Mouse (Mus musculus) stomach, embryonic 14.5 days (tissue): ENCODE results near the gene Entpd1. TPM values are rescaled to one million over a fixed set of nuclear protein-coding genes. Genes with fewer than 3 reads are reported as not detected.

Source experiments
- ATAC-seq: fragments of 200-750 bp; cut with Nextera tagmentation; 2 replicates; pipeline ENCODE4 v1.8.0; 2017; ENCODE audit warnings: low read depth, moderate TSS enrichment; ENCODE audit not compliant: insufficient number of reproducible peaks, insufficient read depth, low FRiP score
- H3K27ac ChIP-seq: fragments of 300-500 bp; sonication (generic); 2 replicates; pipeline ENCODE4 v1.5.1; 2014; ENCODE audit warnings: mild to moderate bottlenecking, low read length, moderate library complexity, mixed read lengths
- H3K27me3 ChIP-seq: fragments of 300-500 bp; sonication (generic); 2 replicates; pipeline ENCODE4 v1.6.1; 2014; ENCODE audit warnings: low read length, control low read depth, mixed read lengths; ENCODE audit not compliant: control insufficient read depth, insufficient read depth
- H3K36me3 ChIP-seq: fragments of 300-500 bp; sonication (generic); 2 replicates; pipeline ENCODE4 v1.6.1; 2014; ENCODE audit warnings: mild to moderate bottlenecking, control low read depth, low read length, moderate library complexity, mixed read lengths; ENCODE audit not compliant: control insufficient read depth, insufficient read depth
- H3K4me1 ChIP-seq: fragments of 300-500 bp; sonication (generic); 2 replicates; pipeline ENCODE4 v1.6.1; 2014; ENCODE audit warnings: low read length, control low read depth, mixed read lengths; ENCODE audit not compliant: control insufficient read depth, insufficient read depth
- H3K4me2 ChIP-seq: fragments of 300-500 bp; sonication (generic); replicated peaks from 2 replicates; pipeline ENCODE4 v1.6.1; 2014; ENCODE audit warnings: low read depth, low read length, control low read depth
- H3K4me3 ChIP-seq: fragments of 300-500 bp; sonication (generic); 2 replicates; pipeline ENCODE4 v1.5.1; 2014; ENCODE audit warnings: low read depth, low read length, control low read depth
- H3K9ac ChIP-seq: fragments of 300-500 bp; sonication (generic); replicated peaks from 2 replicates; pipeline ENCODE4 v1.6.1; 2014; ENCODE audit warnings: low read depth, mild to moderate bottlenecking, control low read depth, low read length, moderate library complexity, mixed read lengths
- H3K9me3 ChIP-seq: fragments of 300-500 bp; sonication (generic); 2 replicates; pipeline ENCODE4 v1.6.1; 2016; ENCODE audit warnings: low read depth, low read length, control low read depth; ENCODE audit not compliant: control insufficient read depth
- WGBS: fragments of 180-500 bp; shearing (Covaris S2); extraction: QIAGEN DNeasy Blood & Tissue Kit; methylation state at CpG from one replicate; pipeline ENCODE4 v1.1.7; 2014; 5-methylcytosine and 5-hydroxymethylcytosine counted together
- polyA plus RNA-seq: library from polyadenylated mRNA; unstranded; fragments of >200 nt; fragmentation: Nextera tagmentation; extraction: Ambion mirVana; gene quantifications from 2 replicates; pipeline ENCODE4 v1.2.1, GENCODE M21; 2014

Entpd1 gene
- polyA plus RNA-seq, 1 experiment from 2014 or later = 11.3 TPM

- no peak overlapping the region for H3K4me2 ChIP-seq
- H3K4me1 ChIP-seq = no peaks in the 10 kb centered on the region
- no peak overlapping the region for H3K4me3 ChIP-seq
- WGBS = 97% methylated on average over 3 of the region's 3 CpGs
- H3K27ac ChIP-seq = no peak overlapping the region
- no peaks in the 10 kb centered on the region for H3K27me3 ChIP-seq
- no peaks in the 10 kb centered on the region for H3K9me3 ChIP-seq
- no peak for ATAC-seq
- no peaks in the 10 kb centered on the region for H3K36me3 ChIP-seq
- no peak overlapping the region for H3K9ac ChIP-seq
Observed at GRCm38 (mm10) chr19:40679632-40680031, 67.5 kb downstream of the Entpd1 start.

DNA sequence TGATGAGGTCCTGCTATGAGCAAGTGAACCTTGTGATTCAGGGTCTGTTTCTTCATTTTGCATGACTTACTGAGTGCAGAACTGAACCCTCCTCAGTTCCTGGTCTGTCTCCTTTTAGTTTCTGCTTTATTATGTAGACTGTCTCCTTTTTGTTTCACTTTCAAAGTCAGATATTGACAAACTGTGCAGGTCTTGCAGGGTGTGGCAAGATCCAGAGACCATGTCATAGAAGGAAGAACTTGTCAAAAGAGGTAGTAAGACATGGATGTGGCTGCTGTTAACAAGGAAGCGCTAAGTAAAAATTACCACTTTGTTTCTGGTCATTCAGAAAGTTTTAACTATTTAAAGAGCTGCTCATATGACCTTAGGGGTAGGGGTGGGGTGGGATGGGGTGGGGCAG is 72.0 kb downstream of the Entpd1 start:
- no peak overlapping the region for H3K4me2 ChIP-seq
- H3K4me1 ChIP-seq = no peaks in the 10 kb centered on the region
- H3K27ac ChIP-seq = no peak overlapping the region
- no peak overlapping the region for H3K4me3 ChIP-seq
- ATAC-seq = no peak
- no peaks in the 10 kb centered on the region for H3K9me3 ChIP-seq
- H3K27me3 ChIP-seq = no peaks in the 10 kb centered on the region
- H3K9ac ChIP-seq = no peak overlapping the region
- WGBS = 86% methylated on average over 1 of the region's 1 CpGs
- H3K36me3 ChIP-seq = no peaks in the 10 kb centered on the region

DNA sequence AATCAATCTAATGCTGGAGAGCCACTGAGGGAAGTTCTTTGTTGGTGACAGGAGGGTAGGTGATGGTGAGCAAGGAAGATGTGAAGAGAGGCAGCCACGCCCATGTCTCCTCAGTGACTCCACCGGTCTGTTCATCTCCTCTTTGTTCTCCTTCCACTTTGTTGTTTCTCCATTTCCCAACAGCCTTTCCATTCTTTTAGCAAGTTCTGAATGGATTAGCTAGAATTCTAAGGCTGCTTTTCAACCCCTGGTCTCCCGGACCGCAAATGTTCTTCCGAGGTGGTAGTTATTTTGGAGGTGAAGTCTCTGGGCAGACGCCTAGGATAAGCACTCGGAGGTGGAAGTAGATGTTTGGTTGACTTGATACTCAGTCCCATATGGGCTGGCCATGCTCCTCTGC is 72.4 kb downstream of the Entpd1 start:
- 89% methylated on average over 7 of the region's 7 CpGs for WGBS
- H3K27ac ChIP-seq = no peak overlapping the region
- no peaks in the 10 kb centered on the region for H3K27me3 ChIP-seq
- no peaks in the 10 kb centered on the region for H3K36me3 ChIP-seq
- H3K4me1 ChIP-seq = no peaks in the 10 kb centered on the region
- H3K4me2 ChIP-seq = no peak overlapping the region
- no peak for ATAC-seq
- no peak overlapping the region for H3K4me3 ChIP-seq
- no peak overlapping the region for H3K9ac ChIP-seq
- H3K9me3 ChIP-seq = no peaks in the 10 kb centered on the region

DNA sequence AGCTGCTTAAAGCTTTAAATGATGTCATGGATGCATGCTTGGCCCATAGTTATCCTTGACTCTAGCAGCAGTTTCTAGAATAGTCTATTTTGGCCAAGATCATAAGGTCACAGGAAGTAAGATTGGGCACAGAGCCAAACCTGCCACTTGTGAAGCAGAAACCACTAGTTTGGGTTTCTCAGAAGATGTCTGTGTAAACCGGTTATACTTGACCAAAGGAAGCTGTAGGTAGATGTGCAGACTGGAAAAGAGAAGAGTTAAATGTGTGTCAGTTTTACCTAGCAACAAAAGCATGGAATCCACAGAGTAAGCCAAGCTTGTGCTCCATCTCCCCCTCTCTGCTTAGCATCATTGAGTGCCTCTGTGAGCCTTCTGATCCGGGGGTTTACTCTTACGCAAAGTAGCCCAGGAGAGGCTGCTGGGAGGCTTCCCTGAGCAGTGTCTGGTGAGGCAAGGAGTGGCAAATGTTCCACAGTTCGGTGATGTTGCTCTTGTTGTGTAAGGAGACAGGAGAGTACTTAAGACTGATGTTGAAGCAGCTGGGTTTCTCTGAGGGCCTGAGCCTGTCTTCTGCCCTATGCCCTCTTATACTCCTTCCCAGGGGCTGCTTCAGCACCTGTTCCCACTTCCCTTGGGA is 75.2 kb downstream of the Entpd1 start:
- no peak for ATAC-seq
- H3K36me3 ChIP-seq = no peaks in the 10 kb centered on the region
- no peak overlapping the region for H3K9ac ChIP-seq
- H3K9me3 ChIP-seq = no peaks in the 10 kb centered on the region
- H3K4me1 ChIP-seq = no peaks in the 10 kb centered on the region
- no peak overlapping the region for H3K27ac ChIP-seq
- H3K4me2 ChIP-seq = no peak overlapping the region
- no peak overlapping the region for H3K4me3 ChIP-seq
- no peaks in the 10 kb centered on the region for H3K27me3 ChIP-seq
- 66% methylated on average over 4 of the region's 4 CpGs for WGBS

DNA sequence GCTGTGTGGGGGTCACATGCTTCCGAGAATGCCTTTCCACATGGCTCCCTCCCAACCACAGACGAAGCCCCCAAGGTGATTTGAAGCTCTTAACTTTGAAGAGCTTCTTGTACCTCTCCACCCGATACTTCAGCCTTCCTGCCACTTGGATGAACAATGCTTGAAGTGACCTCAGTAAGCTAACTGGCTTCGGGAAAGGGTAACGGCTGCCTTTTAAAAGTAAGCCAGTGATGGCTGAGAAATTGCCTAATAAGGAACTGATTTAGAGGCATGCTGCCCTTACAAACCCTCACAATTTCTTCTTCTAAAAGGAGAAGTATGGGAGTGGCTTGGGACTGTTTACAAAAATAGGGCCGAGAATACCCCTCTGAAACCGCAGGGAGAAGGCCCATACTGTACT is 81.0 kb downstream of the Entpd1 start:
- no peaks in the 10 kb centered on the region for H3K4me1 ChIP-seq
- H3K27ac ChIP-seq = no peak overlapping the region
- no peak overlapping the region for H3K4me3 ChIP-seq
- H3K9me3 ChIP-seq = no peaks in the 10 kb centered on the region
- no peak overlapping the region for H3K4me2 ChIP-seq
- ATAC-seq = no peak
- no peak overlapping the region for H3K9ac ChIP-seq
- WGBS = 70% methylated on average over 7 of the region's 7 CpGs
- no peaks in the 10 kb centered on the region for H3K27me3 ChIP-seq
- H3K36me3 ChIP-seq = no peaks in the 10 kb centered on the region

GRCm38 (mm10) chr19:40696116-40696515 is 84.0 kb downstream of the Entpd1 start:
- Histone ChIP-seq H3K27me3 (no peaks in the 10 kb centered on the region), H3K4me3 (no peak overlapping the region), H3K27ac (no peak overlapping the region), H3K9ac (no peak overlapping the region), H3K4me1 (no peaks in the 10 kb centered on the region), H3K4me2 (no peak overlapping the region), H3K9me3 (no peaks in the 10 kb centered on the region), H3K36me3 (no peaks in the 10 kb centered on the region)
- 90% methylated on average over 6 of the region's 6 CpGs for WGBS
- no peak for ATAC-seq

DNA sequence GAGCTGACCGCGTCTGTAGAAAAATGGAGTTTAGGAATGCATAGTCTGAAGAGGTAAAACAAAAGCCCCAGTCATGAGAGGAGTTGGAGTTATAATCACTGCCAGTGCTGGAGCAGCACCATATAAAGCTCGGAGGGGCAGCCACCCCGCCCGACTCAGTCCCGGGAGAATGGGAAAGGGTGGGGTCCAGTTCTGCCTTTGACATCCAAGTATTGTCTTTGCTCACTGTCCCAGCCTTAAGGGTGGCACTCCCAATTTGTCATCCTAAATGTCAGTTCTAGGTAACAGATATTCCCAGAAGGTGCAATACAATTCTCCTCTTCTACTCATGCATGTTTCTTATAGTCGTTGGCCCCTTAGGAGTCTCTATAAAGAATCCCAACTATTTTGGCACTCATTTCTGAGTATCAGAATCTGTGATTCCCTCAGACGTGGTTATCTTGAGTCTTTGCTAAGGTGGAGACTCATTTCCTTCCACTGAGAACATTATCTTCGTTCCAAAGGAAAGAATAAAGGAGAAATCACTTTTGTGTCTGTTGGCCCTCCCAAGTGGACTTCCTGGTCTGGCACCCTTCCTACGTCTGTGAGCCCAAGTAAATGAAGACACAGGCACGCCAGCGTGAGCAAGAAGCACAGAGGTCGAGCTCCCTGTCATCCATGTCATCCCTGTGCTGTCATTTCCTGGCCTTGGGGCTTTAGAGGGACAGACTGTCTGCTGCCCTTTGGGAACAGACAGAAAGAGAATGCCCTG is 86.1 kb downstream of the Entpd1 start:
- Histone ChIP-seq H3K27me3 (no peaks in the 10 kb centered on the region), H3K4me1 (peaks cover 5% of the 10 kb centered on the region; the same call in 1 of the 2 replicates), H3K9ac (no peak overlapping the region), H3K4me2 (no peak overlapping the region), H3K27ac (no peak overlapping the region), H3K9me3 (no peaks in the 10 kb centered on the region), H3K36me3 (no peaks in the 10 kb centered on the region), H3K4me3 (no peak overlapping the region)
- WGBS = 72% methylated on average over 13 of the region's 13 CpGs
- no peak for ATAC-seq

DNA sequence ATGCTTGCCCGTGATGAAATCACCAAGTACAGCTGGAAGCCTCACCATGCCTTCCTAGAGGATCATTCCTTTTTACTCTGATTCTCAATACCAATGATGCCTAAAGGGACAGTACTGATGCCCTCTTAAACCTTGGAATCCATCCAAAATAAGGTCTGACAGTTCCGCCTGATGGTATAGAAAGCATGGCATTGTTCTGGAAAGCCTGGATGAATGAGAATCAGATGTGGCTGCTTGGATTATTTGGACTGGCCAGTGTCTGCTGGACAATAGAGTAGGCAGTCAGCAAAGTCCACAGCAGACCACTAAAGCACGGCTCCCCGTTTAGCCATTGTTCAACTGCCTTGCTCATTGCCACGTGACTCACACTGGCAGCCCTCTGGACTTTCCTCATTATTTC is 87.7 kb downstream of the Entpd1 start:
- Histone ChIP-seq H3K9ac (no peak overlapping the region), H3K27ac (no peak overlapping the region)

More for the DNA sequence above, 87.7 kb downstream of the Entpd1 start:
- Histone ChIP-seq H3K27me3 (no peaks in the 10 kb centered on the region), H3K4me1 (peaks cover 5% of the 10 kb centered on the region; the same call in 1 of the 2 replicates), H3K36me3 (no peaks in the 10 kb centered on the region), H3K4me3 (no peak overlapping the region), H3K4me2 (no peak overlapping the region), H3K9me3 (no peaks in the 10 kb centered on the region)
- no peak for ATAC-seq
- WGBS = 88% methylated on average over 5 of the region's 5 CpGs
